Mouse (Mus musculus) cerebellum, adult 2 months (tissue): ENCODE measurements around the gene Prn. TPM values are rescaled to one million over a fixed set of nuclear protein-coding genes. Genes with fewer than 3 reads are reported as not detected.
A peak's percentile ranks its signal among the peaks of the same experiment; 100 is the strongest.

Source experiments
- DNase-seq, 2 experiments: peaks; one replicate each; pipeline ENCODE4 v3.0.0; 2021
- H3K27ac ChIP-seq: fragments of 200-500 bp; 2 replicates; pipeline ENCODE4 v1.5.1; 2012; ENCODE audit warnings: low read length, control low read depth, inconsistent platforms; ENCODE audit not compliant: insufficient read depth
- H3K27me3 ChIP-seq: fragments of 200-500 bp; 2 replicates; pipeline ENCODE4 v1.6.1; 2012; ENCODE audit warnings: inconsistent platforms, mild to moderate bottlenecking, low read length, moderate library complexity; ENCODE audit not compliant: control insufficient read depth, insufficient read depth
- H3K4me1 ChIP-seq: fragments of 200-500 bp; 2 replicates; pipeline ENCODE4 v1.6.1; 2011; ENCODE audit warnings: low read length; ENCODE audit not compliant: control insufficient read depth, insufficient read depth
- H3K4me3 ChIP-seq: fragments of 200-500 bp; replicated peaks from 2 replicates; pipeline ENCODE3; 2011; ENCODE audit warnings: mild to moderate bottlenecking, low read depth, low read length, control low read depth; ENCODE audit not compliant: insufficient read depth
- CTCF ChIP-seq: fragments of 200-500 bp; IDR thresholded peaks from 2 replicates; pipeline ENCODE4 v1.5.1; 2011; ENCODE audit warnings: low read depth, mild to moderate bottlenecking, control low read depth, low read length, moderate library complexity, borderline replicate concordance; ENCODE audit not compliant: insufficient read depth
- POLR2A ChIP-seq: fragments of 200-500 bp; IDR thresholded peaks from 2 replicates; pipeline ENCODE4 v1.6.1; 2011; ENCODE audit warnings: low read length, control low read depth, borderline replicate concordance; ENCODE audit not compliant: insufficient read depth
- WGBS: fragments of 180-500 bp; shearing (Covaris S2); methylation state at CpG from one replicate; pipeline ENCODE4 v1.1.7; 2018; 5-methylcytosine and 5-hydroxymethylcytosine counted together
- polyA plus RNA-seq: library from polyadenylated mRNA; depleted of rRNA; stranded (reverse); fragments of >200 nt; gene quantifications from 2 replicates; pipeline ENCODE4 v1.2.3, GENCODE M21; 2012

The Prn gene
- polyA plus RNA-seq, 1 experiment, result not detected

GRCm38 (mm10) chr2:131897336-131898109 lies 12.2 kb upstream of the Prn start:
- H3K27ac ChIP-seq, result no peak overlapping the region

GRCm38 (mm10) chr2:131902423-131902822 lies 7.3 kb upstream of the Prn start:
- Histone ChIP-seq H3K27me3 (no peaks in the 10 kb centered on the region), H3K4me1 (no peaks in the 10 kb centered on the region), H3K4me3 (no peak overlapping the region), H3K27ac (no peak overlapping the region)
- no peak for DNase-seq
- 72% methylated on average over 3 of the region's 3 CpGs for WGBS
- no peak for TF ChIP-seq POLR2A
- TF ChIP-seq CTCF, result no peak

More at GRCm38 (mm10) chr2:131897336-131898109, 12.2 kb upstream of the Prn start:
- no peak for DNase-seq
- WGBS, result 77% methylated on average over 12 of the region's 12 CpGs
- no peaks in the 10 kb centered on the region for H3K27me3 ChIP-seq
- TF ChIP-seq POLR2A, result no peak
- TF ChIP-seq CTCF, result no peak
- H3K4me1 ChIP-seq, result no peaks in the 10 kb centered on the region
- H3K4me3 ChIP-seq, result no peak overlapping the region

GRCm38 (mm10) chr2:131902867-131903266 lies 6.9 kb upstream of the Prn start:
- Histone ChIP-seq H3K27ac (no peak overlapping the region), H3K4me1 (no peaks in the 10 kb centered on the region), H3K27me3 (no peaks in the 10 kb centered on the region), H3K4me3 (no peak overlapping the region)
- WGBS, result 42% methylated on average over 8 of the region's 8 CpGs
- TF ChIP-seq CTCF (no peak), POLR2A (no peak)
- DNase-seq, result no peak

- 81% methylated on average over 5 of the region's 5 CpGs for WGBS
- DNase-seq, result no peak
- Histone ChIP-seq H3K27ac (no peak overlapping the region), H3K27me3 (no peaks in the 10 kb centered on the region), H3K4me3 (no peak overlapping the region), H3K4me1 (no peaks in the 10 kb centered on the region; the same call in 1 of the 2 replicates)
- TF ChIP-seq POLR2A (no peak), CTCF (no peak)
Observed at GRCm38 (mm10) chr2:131905025-131905424, 4.7 kb upstream of the Prn start.

- Histone ChIP-seq H3K4me1 (no peaks in the 10 kb centered on the region; the same call in 1 of the 2 replicates), H3K27me3 (no peaks in the 10 kb centered on the region), H3K27ac (no peak overlapping the region), H3K4me3 (no peak overlapping the region)
- no peak for DNase-seq
- WGBS, result 93% methylated on average over 6 of the region's 6 CpGs
- TF ChIP-seq POLR2A (no peak), CTCF (no peak)
Observed at GRCm38 (mm10) chr2:131905776-131906175, 4.0 kb upstream of the Prn start.

GRCm38 (mm10) chr2:131906266-131906665 lies 3.5 kb upstream of the Prn start:
- H3K4me1 ChIP-seq, result peaks cover 3% of the 10 kb centered on the region; the same call in 1 of the 2 replicates
- no peaks in the 10 kb centered on the region for H3K27me3 ChIP-seq
- no peak for DNase-seq
- H3K4me3 ChIP-seq, result no peak overlapping the region
- no peak overlapping the region for H3K27ac ChIP-seq
- TF ChIP-seq POLR2A, result no peak
- TF ChIP-seq CTCF, result no peak
- 58% methylated on average over 3 of the region's 3 CpGs for WGBS

- Histone ChIP-seq H3K4me1 (peaks cover 3% of the 10 kb centered on the region; the same call in 1 of the 2 replicates), H3K4me3 (no peak overlapping the region), H3K27me3 (no peaks in the 10 kb centered on the region), H3K27ac (no peak overlapping the region)
- TF ChIP-seq CTCF (no peak), POLR2A (no peak)
- peak in 1 of 2 experiments; percentile 25 for DNase-seq
- WGBS, result 9% methylated on average over 1 of the region's 1 CpGs
Observed at GRCm38 (mm10) chr2:131906846-131907245, 2.9 kb upstream of the Prn start.

- peaks cover 3% of the 10 kb centered on the region; the same call in 1 of the 2 replicates for H3K4me1 ChIP-seq
- no peaks in the 10 kb centered on the region for H3K27me3 ChIP-seq
- TF ChIP-seq CTCF (no peak), POLR2A (no peak)
- no peak overlapping the region for H3K4me3 ChIP-seq
- no peak overlapping the region for H3K27ac ChIP-seq
- no peak for DNase-seq
- WGBS, result 80% methylated on average over 5 of the region's 5 CpGs
Observed at GRCm38 (mm10) chr2:131907311-131907710, 2.4 kb upstream of the Prn start.
